Mouse (Mus musculus) small intestine, adult 2 months (tissue): ENCODE results near the gene Bscl2.

Source experiments
- CTCF ChIP-seq: fragments of 200-500 bp; IDR thresholded peaks from 2 replicates; pipeline ENCODE4 v1.5.1; 2012; ENCODE audit warnings: low read depth, mild to moderate bottlenecking, control low read depth, inconsistent platforms, low read length, moderate library complexity, mixed read lengths; ENCODE audit not compliant: insufficient replicate concordance, insufficient read length; ENCODE audit errors: extremely low read depth
- POLR2A ChIP-seq: fragments of 200-500 bp; IDR thresholded peaks from 2 replicates; pipeline ENCODE4 v1.6.1; 2012; ENCODE audit warnings: low read depth, mild to moderate bottlenecking, control low read depth, inconsistent platforms, low read length, moderate library complexity

DNA sequence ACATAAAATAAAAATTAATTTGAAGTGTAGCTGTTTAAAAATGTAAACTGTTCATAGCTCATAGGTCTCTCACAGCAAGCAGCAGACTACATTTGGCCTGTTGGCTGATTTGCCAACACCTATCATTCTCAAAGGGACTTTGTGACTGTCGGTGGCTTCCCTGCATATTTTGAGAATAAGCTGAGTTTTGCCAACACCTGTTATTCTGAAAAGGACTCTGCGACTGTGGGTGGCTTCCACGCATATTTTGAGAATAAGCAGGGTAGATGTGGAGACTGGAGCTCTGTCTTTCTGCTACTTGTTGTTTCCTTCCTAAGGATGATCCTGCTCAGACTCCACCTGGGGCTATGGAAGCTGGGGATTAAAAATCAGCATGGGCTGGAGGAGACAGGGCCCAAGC is 15.8 kb downstream of the Bscl2 start:
- TF ChIP-seq CTCF = no peak
- no peak for TF ChIP-seq POLR2A
